Mouse (Mus musculus) gastrocnemius, postnatal 14 days (tissue): ENCODE data around the gene Tfap4. TPM values are rescaled to one million over a fixed set of nuclear protein-coding genes. Genes with fewer than 3 reads are reported as not detected.

Source experiments
- DNase-seq: peaks from one replicate; pipeline ENCODE4 v3.0.0; 2021; ENCODE audit warnings: mixed read lengths
- intact Hi-C: fragments of 180-260 bp; cut with DNase I; formaldehyde crosslinking; loops from one replicate; pipeline ENCODE4 v1.15.1; 2025; ENCODE audit warnings: low total_unique reads
- long read RNA-seq, 2 experiments: library from polyadenylated mRNA; stranded (forward); transcript quantifications; one replicate each; pipeline ENCODE4 v2.0.0; 2021
- total RNA-seq, 2 experiments: library from RNA; stranded (reverse); gene quantifications; 2 replicates each; pipeline ENCODE4 v1.2.3; 2021

The Tfap4 gene
- 1 to 10 TPM; 4.1 to 4.4 TPM for total RNA-seq
- long read RNA-seq, experiment 1, partial matches to known transcripts = 1 of 3 reads
- long read RNA-seq, experiment 1, other reads (novel, unspliced or antisense) = 1 of 3 reads
- long read RNA-seq, experiment 2, partial matches to known transcripts = 1 of 5 reads
- long read RNA-seq, experiment 2, other reads (novel, unspliced or antisense) = 1 of 5 reads

GRCm38 (mm10) chr16:4559715-4560144, at the start of gene Tfap4:
Gene Tfap4, minus strand, starts transcription at chr16:4559854.
- peak; percentile 90 for DNase-seq
- intact Hi-C loops = loop anchor here (10.0 kb wide), 1 partner anchor 105 kb away; no protein-coding TSS in a partner anchor

- DNase-seq = no peak
- intact Hi-C loops = loop anchor here (5.0 to 10.0 kb wide), 3 partner anchors 56 to 294 kb away; no protein-coding TSS in a partner anchor
Measured at GRCm38 (mm10) chr16:4608532-4609059, 48.9 kb upstream of the Tfap4 start.

GRCm38 (mm10) chr16:4607818-4608531, 48.3 kb upstream of the Tfap4 start:
- intact Hi-C loops = loop anchor here (2.0 to 10.0 kb wide), 4 partner anchors 41 to 293 kb away; no protein-coding TSS in a partner anchor
- DNase-seq = peak; percentile 81

- peak; percentile 62 for DNase-seq
Measured at GRCm38 (mm10) chr16:4606431-4607084, 46.9 kb upstream of the Tfap4 start.

GRCm38 (mm10) chr16:4605514-4606131, 46.0 kb upstream of the Tfap4 start:
- DNase-seq = no peak

More at GRCm38 (mm10) chr16:4606431-4607084, 46.9 kb upstream of the Tfap4 start:
- intact Hi-C loops = loop anchor here (2.0 to 10.0 kb wide), 4 partner anchors 40 to 292 kb away; no protein-coding TSS in a partner anchor

GRCm38 (mm10) chr16:4604293-4604837, 44.7 kb upstream of the Tfap4 start:
- no peak for DNase-seq
- intact Hi-C loops = loop anchor here (10.0 kb wide), 2 partner anchors 110 to 290 kb away; no protein-coding TSS in a partner anchor

More at GRCm38 (mm10) chr16:4605514-4606131, 46.0 kb upstream of the Tfap4 start:
- intact Hi-C loops = loop anchor here (2.0 to 10.0 kb wide), 4 partner anchors 39 to 291 kb away; no protein-coding TSS in a partner anchor

- intact Hi-C loops = loop anchor here (10.0 kb wide), 2 partner anchors 109 to 289 kb away; no protein-coding TSS in a partner anchor
- no peak for DNase-seq
Measured at GRCm38 (mm10) chr16:4603453-4603837, 43.8 kb upstream of the Tfap4 start.

GRCm38 (mm10) chr16:4602766-4603452, 43.3 kb upstream of the Tfap4 start:
- no peak for DNase-seq
- intact Hi-C loops = loop anchor here (10.0 kb wide), 2 partner anchors 108 to 288 kb away; no protein-coding TSS in a partner anchor

- no peak for DNase-seq
- intact Hi-C loops = loop anchor here (10.0 kb wide), 2 partner anchors 107 to 287 kb away; no protein-coding TSS in a partner anchor
Measured at GRCm38 (mm10) chr16:4602189-4602588, 42.5 kb upstream of the Tfap4 start.

- intact Hi-C loops = loop anchor here (10.0 kb wide), 2 partner anchors 106 to 286 kb away; no protein-coding TSS in a partner anchor
- no peak for DNase-seq
Measured at GRCm38 (mm10) chr16:4600701-4601310, 41.2 kb upstream of the Tfap4 start.

- intact Hi-C loops = loop anchor here (10.0 kb wide), 2 partner anchors 105 to 285 kb away; no protein-coding TSS in a partner anchor
- DNase-seq = no peak
Measured at GRCm38 (mm10) chr16:4599616-4600015, 40.0 kb upstream of the Tfap4 start.

- DNase-seq = no peak
- intact Hi-C loops = no loop called here
Measured at GRCm38 (mm10) chr16:4598891-4599543, 39.4 kb upstream of the Tfap4 start.

- intact Hi-C loops = no loop called here
- DNase-seq = no peak
Measured at GRCm38 (mm10) chr16:4598041-4598440, 38.4 kb upstream of the Tfap4 start.

- intact Hi-C loops = no loop called here
- peak; percentile 37 for DNase-seq
Measured at GRCm38 (mm10) chr16:4597296-4597695, 37.6 kb upstream of the Tfap4 start.

- intact Hi-C loops = no loop called here
Measured at GRCm38 (mm10) chr16:4596836-4597235, 37.2 kb upstream of the Tfap4 start.

GRCm38 (mm10) chr16:4596141-4596728, 36.6 kb upstream of the Tfap4 start:
- peak; percentile 39 for DNase-seq
- intact Hi-C loops = no loop called here

More at GRCm38 (mm10) chr16:4596836-4597235, 37.2 kb upstream of the Tfap4 start:
- DNase-seq = no peak

GRCm38 (mm10) chr16:4595527-4595963, 35.9 kb upstream of the Tfap4 start:
- peak; percentile 68 for DNase-seq
- intact Hi-C loops = no loop called here
